Mouse (Mus musculus) kidney, adult 11 months (tissue): ENCODE results near the gene Sms.

ENCODE experiments used
- DNase-seq: peaks from one replicate; pipeline ENCODE4 v3.0.0; 2022

The Sms gene

DNA sequence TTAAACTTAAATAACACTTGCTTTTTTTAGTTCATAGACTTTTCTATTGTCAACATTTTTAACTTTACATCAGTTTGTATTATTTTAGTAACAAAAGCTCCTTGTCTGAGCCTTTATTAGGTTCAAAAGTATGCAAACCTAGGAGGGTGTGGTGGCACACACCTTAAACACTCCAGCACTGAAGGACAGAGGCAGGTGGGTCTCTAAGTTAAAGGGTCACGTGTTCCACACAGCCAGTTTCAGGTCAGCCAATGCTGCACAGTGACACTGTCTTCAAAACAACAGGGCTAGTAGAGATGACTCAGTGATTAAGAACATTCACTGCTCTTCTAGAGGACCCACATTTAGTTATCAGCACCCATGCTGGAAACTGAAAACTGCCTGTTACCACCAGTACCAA lies 43.1 kb downstream of the Sms start:
- no peak for DNase-seq

DNA sequence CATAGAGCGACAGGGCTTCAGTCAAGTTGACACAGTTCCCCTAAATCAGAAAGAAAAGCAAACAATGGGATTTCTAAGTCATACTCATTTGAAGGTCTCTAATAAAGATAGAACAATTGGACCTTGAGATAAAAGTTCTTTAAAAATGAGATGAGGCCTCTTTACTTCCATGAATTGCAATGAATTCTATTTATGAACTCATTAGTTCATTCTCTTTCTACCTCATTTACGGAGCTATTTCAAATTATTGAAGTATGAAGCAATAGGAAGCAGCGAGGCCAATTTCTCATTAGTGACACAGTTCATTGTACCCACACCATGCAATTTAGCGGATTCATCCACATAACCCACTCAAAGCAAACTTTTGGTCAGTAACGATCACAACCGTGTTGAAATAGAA lies 44.7 kb downstream of the Sms start:
- no peak for DNase-seq

GRCm38 (mm10) chrX:157434768-157435167 lies 57.3 kb downstream of the Sms start:
- no peak for DNase-seq

DNA sequence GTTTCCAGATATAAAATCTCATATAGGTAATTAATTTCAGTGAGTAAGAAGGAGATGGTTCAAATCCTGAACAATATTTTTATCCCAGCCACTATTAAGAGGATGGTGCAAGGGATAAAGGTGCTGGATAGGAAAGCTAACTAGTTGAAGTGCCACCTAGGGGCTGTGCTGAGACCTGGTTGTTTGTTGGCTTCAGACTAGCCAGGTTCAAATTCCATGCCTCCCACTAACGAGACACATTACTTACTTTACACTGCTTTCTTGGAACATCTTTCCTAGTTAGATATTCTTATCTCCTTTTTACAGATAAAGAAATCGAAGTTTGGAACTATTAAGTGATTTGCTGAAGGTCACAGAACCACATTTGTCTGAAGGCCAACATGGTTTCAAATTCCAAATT lies 72.6 kb downstream of the Sms start:
- no peak for DNase-seq

- no peak for DNase-seq
Measured at GRCm38 (mm10) chrX:157415212-157415611, 76.9 kb downstream of the Sms start, which contains the start of gene Phex. Gene Phex (minus strand): TSS chrX:157415312.

- no peak for DNase-seq
Measured at GRCm38 (mm10) chrX:157404919-157405318, 87.2 kb downstream of the Sms start.
